8 mouse cellular contexts compared by ENCODE assay signal in genomic region chr6:48085521-48086404, GRCm38 (mm10). TPM values are rescaled to one million over a fixed set of nuclear protein-coding genes. Genes with fewer than 3 reads are reported as not detected.
A peak's percentile ranks its signal among the peaks of the same experiment; 100 is the strongest.
DNase-seq lines count a peak whose midpoint lies in the region; ATAC-seq and TF ChIP-seq lines count a peak whose summit lies in the region.

No protein-coding gene starts in this region.

- no peak for TF ChIP-seq EP300 in liver, postnatal 0 days (IDR thresholded peaks at IDR 0.05; ENCODE audit: low read depth)

- WGBS in forebrain, embryonic 10.5 days = 2% methylated on average over 68 of the region's 72 CpGs
- WGBS in heart, embryonic 15.5 days = 3% methylated on average over 64 of the region's 72 CpGs
- whole genome bisulfite sequencing in liver, postnatal 0 days (ENCODE audit: insufficient replicate concordance) = 4% methylated on average over 49 of the region's 72 CpGs
- WGBS in neural tube, embryonic 12.5 days = 3% methylated on average over 68 of the region's 72 CpGs
- WGBS in stomach, embryonic 16.5 days = 1% methylated on average over 69 of the region's 72 CpGs

- peak overlapping the region; percentile 75 for H3K4me2 ChIP-seq in heart, embryonic 15.5 days
- H3K4me2 ChIP-seq in liver, postnatal 0 days (ENCODE audit: low read depth, low read length) = peak overlapping the region; percentile 86
- peak overlapping the region; percentile 64 for H3K4me2 ChIP-seq in neural tube, embryonic 12.5 days (replicated peaks)
- peak overlapping the region; percentile 94 for H3K4me2 ChIP-seq in stomach, embryonic 16.5 days (ENCODE audit: low read depth, low read length)

- H3K4me1 ChIP-seq in brown adipose tissue, adult 24 weeks (ENCODE audit: control insufficient read depth, insufficient read depth, insufficient read length, low read length) = peaks cover 7% of the 10 kb centered on the region
- peaks cover 16% of the 10 kb centered on the region for H3K4me1 ChIP-seq in forebrain, embryonic 10.5 days
- peaks cover 9% of the 10 kb centered on the region for H3K4me1 ChIP-seq in heart, embryonic 15.5 days (replicated peaks)
- peaks cover 21% of the 10 kb centered on the region for H3K4me1 ChIP-seq in liver, postnatal 0 days (ENCODE audit: insufficient read depth)
- H3K4me1 ChIP-seq in neural tube, embryonic 12.5 days = peaks cover 9% of the 10 kb centered on the region
- H3K4me1 ChIP-seq in stomach, embryonic 16.5 days (ENCODE audit: control insufficient read depth, insufficient read depth, low read length) = peaks cover 9% of the 10 kb centered on the region

- ATAC-seq in heart, embryonic 15.5 days (replicated peaks; ENCODE audit: insufficient number of reproducible peaks, insufficient read depth, low FRiP score, low read depth) = peak; percentile 84
- peak; percentile 82 for ATAC-seq in liver, postnatal 0 days
- ATAC-seq in neural tube, embryonic 12.5 days (ENCODE audit: low FRiP score, low read depth) = peak; percentile 90
- ATAC-seq in stomach, embryonic 16.5 days (ENCODE audit: insufficient read depth, low FRiP score) = peak; percentile 88

- peak overlapping the region; percentile 55 for H3K27ac ChIP-seq in brown adipose tissue, adult 24 weeks (replicated peaks; ENCODE audit: low read depth, low read length)
- H3K27ac ChIP-seq in forebrain, embryonic 10.5 days = peak overlapping the region; percentile 97
- H3K27ac ChIP-seq in heart, embryonic 15.5 days = peak overlapping the region; percentile 86
- H3K27ac ChIP-seq in liver, postnatal 0 days (ENCODE audit: low read depth) = peak overlapping the region; percentile 99
- peak overlapping the region; percentile 85 for H3K27ac ChIP-seq in neural tube, embryonic 12.5 days
- H3K27ac ChIP-seq in stomach, embryonic 16.5 days (ENCODE audit: low read length) = peak overlapping the region; percentile 91

- H3K27me3 ChIP-seq in forebrain, embryonic 10.5 days (ENCODE audit: poor library complexity, severe bottlenecking) = no peaks in the 10 kb centered on the region
- H3K27me3 ChIP-seq in heart, embryonic 15.5 days = no peaks in the 10 kb centered on the region
- H3K27me3 ChIP-seq in liver, postnatal 0 days (ENCODE audit: insufficient read depth, low read length) = no peaks in the 10 kb centered on the region
- no peaks in the 10 kb centered on the region for H3K27me3 ChIP-seq in neural tube, embryonic 12.5 days (replicated peaks)
- no peaks in the 10 kb centered on the region for H3K27me3 ChIP-seq in stomach, embryonic 16.5 days (ENCODE audit: control insufficient read depth, insufficient read depth, low read length)

- peak; percentile 54 for TF ChIP-seq CTCF in liver, postnatal 0 days (IDR thresholded peaks at IDR 0.05; ENCODE audit: low read depth)

- H3K4me3 ChIP-seq in brown adipose tissue, adult 24 weeks (ENCODE audit: insufficient read depth, low read depth, low read length) = peak overlapping the region; percentile 69
- peak overlapping the region; percentile 90 for H3K4me3 ChIP-seq in forebrain, embryonic 10.5 days
- H3K4me3 ChIP-seq in heart, embryonic 15.5 days = peak overlapping the region; percentile 81
- peak overlapping the region; percentile 79 for H3K4me3 ChIP-seq in liver, postnatal 0 days (ENCODE audit: low read depth, low read length)
- peak overlapping the region; percentile 93 for H3K4me3 ChIP-seq in neural tube, embryonic 12.5 days
- peak overlapping the region; percentile 64 for H3K4me3 ChIP-seq in stomach, embryonic 16.5 days (replicated peaks; ENCODE audit: low read length)

- H3K9ac ChIP-seq in heart, embryonic 15.5 days = peak overlapping the region; percentile 97
- peak overlapping the region; percentile 86 for H3K9ac ChIP-seq in liver, postnatal 0 days (replicated peaks)
- peak overlapping the region; percentile 98 for H3K9ac ChIP-seq in neural tube, embryonic 12.5 days
- H3K9ac ChIP-seq in stomach, embryonic 16.5 days (ENCODE audit: low read length) = peak overlapping the region; percentile 97

- H3K9me3 ChIP-seq in forebrain, embryonic 10.5 days = no peaks in the 10 kb centered on the region
- H3K9me3 ChIP-seq in heart, embryonic 15.5 days (replicated peaks) = no peaks in the 10 kb centered on the region
- H3K9me3 ChIP-seq in liver, postnatal 0 days (ENCODE audit: low read length) = no peaks in the 10 kb centered on the region
- no peaks in the 10 kb centered on the region for H3K9me3 ChIP-seq in neural tube, embryonic 12.5 days
- H3K9me3 ChIP-seq in stomach, embryonic 16.5 days (replicated peaks; ENCODE audit: control insufficient read depth, low read length) = no peaks in the 10 kb centered on the region

- H3K36me3 ChIP-seq in forebrain, embryonic 10.5 days (replicated peaks) = peaks cover 40% of the 10 kb centered on the region
- H3K36me3 ChIP-seq in heart, embryonic 15.5 days = peaks cover 28% of the 10 kb centered on the region
- peaks cover 29% of the 10 kb centered on the region for H3K36me3 ChIP-seq in liver, postnatal 0 days (replicated peaks; ENCODE audit: insufficient read depth, low read length)
- H3K36me3 ChIP-seq in neural tube, embryonic 12.5 days = peaks cover 30% of the 10 kb centered on the region
- H3K36me3 ChIP-seq in stomach, embryonic 16.5 days (ENCODE audit: control insufficient read depth, insufficient read depth, low read length) = peaks cover 14% of the 10 kb centered on the region

- peak; percentile 56 to 61 for DNase-seq in CD8-positive naive resting alpha-beta T cell, adult 2 months (ENCODE audit: low read depth in 2 of 2, low spot score in 2 of 2)
- peak; percentile 60 for DNase-seq in forebrain, embryonic 10.5 days (ENCODE audit: extremely low spot score, low spot score)
- DNase-seq in kidney, postnatal 14 days = peak; percentile 78
- DNase-seq in liver, postnatal 0 days = peak; percentile 79

RNA-seq across cellular contexts. Expression of gene Zfp746, which starts 0.6 kb away (rescaled TPM):
- 5.4 and 5.5 TPM in 2 replicates for polyA plus RNA-seq in brown adipose tissue, adult 24 weeks (2012; ENCODE audit: insufficient read depth, insufficient read length, missing spikeins)
- polyA plus RNA-seq in forebrain, embryonic 10.5 days (2016; fragmentation: Nextera tagmentation; extraction: Ambion mirVana) = 19.1 and 19.9 TPM in 2 replicates
- 7.8 and 11.6 TPM in 2 replicates for polyA plus RNA-seq in heart, embryonic 15.5 days (2015; fragmentation: Nextera tagmentation; extraction: Ambion mirVana)
- 4.1 and 5.3 TPM in 2 replicates for polyA plus RNA-seq in liver, postnatal 0 days (2015; fragmentation: Nextera tagmentation; extraction: Ambion mirVana)
- polyA plus RNA-seq in neural tube, embryonic 12.5 days (2016; fragmentation: Nextera tagmentation; extraction: Ambion mirVana) = 29.4 and 30.3 TPM in 2 replicates
- 5.8 and 6.0 TPM in 2 replicates for polyA plus RNA-seq in stomach, embryonic 16.5 days (2015; fragmentation: Nextera tagmentation; extraction: Ambion mirVana)

RNA-seq across cellular contexts. Expression of gene Zfp777, which starts 37.1 kb away (rescaled TPM):
- polyA plus RNA-seq in brown adipose tissue, adult 24 weeks (2012; ENCODE audit: insufficient read depth, insufficient read length, missing spikeins) = 4.8 and 9.8 TPM in 2 replicates
- 10.0 and 11.3 TPM in 2 replicates for polyA plus RNA-seq in forebrain, embryonic 10.5 days (2016; fragmentation: Nextera tagmentation; extraction: Ambion mirVana)
- 2.8 and 4.1 TPM in 2 replicates for polyA plus RNA-seq in heart, embryonic 15.5 days (2015; fragmentation: Nextera tagmentation; extraction: Ambion mirVana)
- 1.7 and 2.2 TPM in 2 replicates for polyA plus RNA-seq in liver, postnatal 0 days (2015; fragmentation: Nextera tagmentation; extraction: Ambion mirVana)
- polyA plus RNA-seq in neural tube, embryonic 12.5 days (2016; fragmentation: Nextera tagmentation; extraction: Ambion mirVana) = 13.0 and 13.3 TPM in 2 replicates
- polyA plus RNA-seq in stomach, embryonic 16.5 days (2015; fragmentation: Nextera tagmentation; extraction: Ambion mirVana) = 4.4 and 4.5 TPM in 2 replicates

Comparison
In these comparisons a context has a peak if more than half of its experiments do, and no peak if none do; other contexts are left out.
1. Peak in every context shown above with its lines: DNase-seq, ATAC-seq, H3K4me3 ChIP-seq and H3K27ac ChIP-seq.